Mouse (Mus musculus): ENCODE results near the gene Tbl1xr1. TPM values are rescaled to one million over a fixed set of nuclear protein-coding genes. Genes with fewer than 3 reads are reported as not detected.
A peak's percentile ranks its signal among the peaks of the same experiment; 100 is the strongest.

The Tbl1xr1 gene
- total and polyA plus RNA-seq, 3 experiments = 33.9 to 185 (median 45.6) TPM

DNA sequence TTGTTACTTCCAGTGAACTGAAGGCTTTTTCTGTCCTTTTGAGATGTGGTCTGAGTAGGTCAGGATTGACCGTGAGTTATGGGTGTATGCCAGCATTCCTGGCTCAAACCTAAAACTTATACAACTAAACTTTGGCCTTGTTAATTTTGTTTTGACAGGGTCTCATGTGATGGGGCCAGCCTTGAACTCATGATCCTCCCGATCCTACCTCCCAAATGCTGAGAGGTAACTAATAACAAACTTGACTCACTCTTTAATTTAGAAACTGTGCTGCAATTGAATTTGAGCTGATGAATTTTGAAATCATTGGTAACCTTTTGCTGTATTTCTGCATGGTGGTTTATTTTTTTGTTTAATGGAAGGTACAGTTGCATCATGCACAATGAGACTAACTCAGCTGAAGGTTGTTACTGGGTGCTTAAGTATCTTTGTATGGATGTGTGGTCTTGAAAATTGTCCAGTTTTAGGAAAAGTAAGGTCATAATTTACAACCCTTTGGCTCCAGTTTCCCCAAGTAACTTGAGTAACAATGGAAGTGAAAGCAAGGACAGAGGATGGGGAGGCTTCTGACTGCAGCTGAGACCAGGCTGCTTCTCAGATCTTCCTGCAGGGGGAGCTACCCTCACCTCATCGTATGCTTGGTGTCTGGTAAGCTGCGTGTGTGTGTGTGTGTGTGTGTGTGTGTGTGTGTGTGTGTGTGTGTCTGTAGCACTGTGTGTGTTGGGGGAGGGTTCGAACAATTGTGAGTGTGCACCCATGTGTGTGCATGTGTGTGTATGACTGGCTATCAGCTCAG lies 66.6 kb downstream of the Tbl1xr1 start:
- H3K4me1 ChIP-seq (ENCODE audit: control insufficient read depth in 1 of 2, insufficient read depth in 2 of 2, low read length in 2 of 2) = peaks cover 11 to 27% of the 10 kb centered on the region in 2 experiments
- no peaks in the 10 kb centered on the region for H3K9me3 ChIP-seq (replicated peaks; ENCODE audit: insufficient read depth, low read length)
- no peak overlapping the region for H3K4me3 ChIP-seq (ENCODE audit: control insufficient read depth in 1 of 2, insufficient read depth in 1 of 2, low read depth in 2 of 2, low read length in 2 of 2)
- H3K9ac ChIP-seq (ENCODE audit: control insufficient read depth, low read depth, low read length, poor library complexity, severe bottlenecking) = no peak overlapping the region
- no peaks in the 10 kb centered on the region for H3K27me3 ChIP-seq (ENCODE audit: control insufficient read depth in 1 of 2, insufficient read depth in 2 of 2, low read length in 2 of 2)
- peaks cover 1 to 35% of the 10 kb centered on the region in 2 experiments; a peak in 3 of 4 replicates for H3K36me3 ChIP-seq (ENCODE audit: control insufficient read depth in 1 of 2, insufficient read depth in 2 of 2, low read length in 2 of 2)
- H3K79me2 ChIP-seq (ENCODE audit: control insufficient read depth, insufficient read depth, low read length, poor library complexity) = peaks cover 41% of the 10 kb centered on the region
- H3K27ac ChIP-seq (ENCODE audit: control insufficient read depth, low read depth, low read length) = no peak overlapping the region
- TF ChIP-seq NELFE (IDR thresholded peaks at IDR 0.05; ENCODE audit: low read depth, low read length) (no peak), RCOR1 (IDR thresholded peaks at IDR 0.05; ENCODE audit: low read depth, low read length) (no peak), USF1 (IDR thresholded peaks at IDR 0.05; ENCODE audit: low read depth, low read length) (no peak), CHD2 (IDR thresholded peaks at IDR 0.05; ENCODE audit: low read length) (no peak), MAFK (IDR thresholded peaks at IDR 0.05; ENCODE audit: borderline replicate concordance, low read depth, low read length) (no peak), CTCF (IDR thresholded peaks at IDR 0.05 in 2 of 3, conservative IDR thresholded peaks at IDR 0.05 in 1 of 3; ENCODE audit: control insufficient read depth in 1 of 3, insufficient read depth in 1 of 3, low read depth in 2 of 3, low read length in 3 of 3, poor library complexity in 1 of 3, severe bottlenecking in 1 of 3) (peak; percentile 50 to 67 (median 58)), SMC3 (IDR thresholded peaks at IDR 0.05; ENCODE audit: low read depth, low read length) (peak; percentile 34), MAZ (IDR thresholded peaks at IDR 0.05; ENCODE audit: low read depth, low read length) (no peak), MYB (IDR thresholded peaks at IDR 0.05; ENCODE audit: low read depth, low read length) (no peak), TCF12 (IDR thresholded peaks at IDR 0.05; ENCODE audit: low read depth, low read length) (no peak)
- peak; percentile 67 for DNase-seq (ENCODE audit: low read depth, low spot score)

DNA sequence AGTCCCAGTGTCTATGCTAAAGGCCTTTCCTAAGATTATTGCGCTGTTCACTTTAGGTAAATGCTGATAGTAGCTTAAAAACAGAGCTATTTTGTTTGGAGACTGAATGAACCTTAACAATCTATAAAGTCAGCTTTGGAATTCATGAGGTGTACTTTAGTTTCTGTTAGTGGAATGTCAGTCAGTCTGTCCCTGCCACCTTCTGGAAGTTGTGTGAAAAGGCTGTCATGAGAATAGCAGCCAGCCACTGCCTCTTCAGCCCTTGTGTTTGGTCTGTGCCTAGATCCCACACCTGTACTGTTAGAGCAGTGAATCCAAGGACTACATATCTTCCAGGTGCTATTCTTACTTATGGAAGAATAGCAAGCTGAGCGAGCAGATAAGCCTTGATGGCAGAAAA lies 67.8 kb downstream of the Tbl1xr1 start:
- Histone ChIP-seq H3K9ac (ENCODE audit: control insufficient read depth, low read depth, low read length, poor library complexity, severe bottlenecking) (no peak overlapping the region), H3K4me3 (ENCODE audit: control insufficient read depth in 1 of 2, insufficient read depth in 1 of 2, low read depth in 2 of 2, low read length in 2 of 2) (no peak overlapping the region), H3K9me3 (replicated peaks; ENCODE audit: insufficient read depth, low read length) (no peaks in the 10 kb centered on the region), H3K27me3 (ENCODE audit: control insufficient read depth in 1 of 2, insufficient read depth in 2 of 2, low read length in 2 of 2) (no peaks in the 10 kb centered on the region), H3K79me2 (ENCODE audit: control insufficient read depth, insufficient read depth, low read length, poor library complexity) (peaks cover 42% of the 10 kb centered on the region), H3K4me1 (ENCODE audit: control insufficient read depth in 1 of 2, insufficient read depth in 2 of 2, low read length in 2 of 2) (peaks cover 7 to 16% of the 10 kb centered on the region in 2 experiments; a peak in 3 of 4 replicates), H3K27ac (ENCODE audit: control insufficient read depth, low read depth, low read length) (no peak overlapping the region), H3K36me3 (ENCODE audit: control insufficient read depth in 1 of 2, insufficient read depth in 2 of 2, low read length in 2 of 2) (peaks cover 1 to 33% of the 10 kb centered on the region in 2 experiments; a peak in 3 of 4 replicates)
- no peak for DNase-seq (ENCODE audit: low read depth, low spot score)
- no peak for TF ChIP-seq ELF1 (IDR thresholded peaks at IDR 0.05; ENCODE audit: low read depth, low read length)
- TF ChIP-seq RAD21 (IDR thresholded peaks at IDR 0.05; ENCODE audit: low read depth, low read length) = peak; percentile 47
- peak; percentile 47 for TF ChIP-seq SMC3 (IDR thresholded peaks at IDR 0.05; ENCODE audit: low read depth, low read length)
- peak in 1 of 3 experiments; percentile 30; a peak in 2 of 6 replicates for TF ChIP-seq CTCF (IDR thresholded peaks at IDR 0.05 in 2 of 3, conservative IDR thresholded peaks at IDR 0.05 in 1 of 3; ENCODE audit: control insufficient read depth in 1 of 3, insufficient read depth in 1 of 3, low read depth in 2 of 3, low read length in 3 of 3, poor library complexity in 1 of 3, severe bottlenecking in 1 of 3)

DNA sequence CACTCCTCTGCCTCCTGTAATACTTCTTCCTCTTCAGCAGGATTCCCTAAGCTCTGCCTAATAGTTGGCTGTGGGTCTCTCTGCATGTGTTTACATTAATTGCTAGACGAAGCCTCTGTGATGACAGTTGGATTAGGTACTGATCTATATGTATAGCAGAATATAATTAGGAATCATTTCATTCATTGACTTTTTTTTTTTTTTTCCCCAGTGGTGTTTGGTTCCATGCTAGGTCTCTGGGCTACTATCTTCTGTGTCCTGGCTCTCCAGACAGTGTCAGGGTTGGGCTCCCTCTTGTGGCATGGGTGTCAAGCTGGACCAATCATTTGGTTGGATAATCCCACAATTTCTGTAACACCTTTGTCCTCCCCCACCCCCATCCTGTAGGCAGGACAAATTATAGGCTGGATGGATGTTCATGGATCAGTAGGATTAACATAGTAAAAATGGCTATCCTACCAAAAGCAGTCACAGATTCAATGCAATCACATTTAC lies 71.0 kb downstream of the Tbl1xr1 start:
- TF ChIP-seq RAD21 (IDR thresholded peaks at IDR 0.05; ENCODE audit: low read depth, low read length) = peak; percentile 39
- no peak for TF ChIP-seq CHD1 (IDR thresholded peaks at IDR 0.05; ENCODE audit: low read depth, low read length)
- peak; percentile 57 for TF ChIP-seq ZNF384 (IDR thresholded peaks at IDR 0.05; ENCODE audit: low read depth, low read length)
- TF ChIP-seq SMC3 (IDR thresholded peaks at IDR 0.05; ENCODE audit: low read depth, low read length) = peak; percentile 58
- no peak for TF ChIP-seq KAT2A (conservative IDR thresholded peaks at IDR 0.05; ENCODE audit: low read depth, low read length)
- TF ChIP-seq CTCF (IDR thresholded peaks at IDR 0.05 in 2 of 3, conservative IDR thresholded peaks at IDR 0.05 in 1 of 3; ENCODE audit: control insufficient read depth in 1 of 3, insufficient read depth in 1 of 3, low read depth in 2 of 3, low read length in 3 of 3, poor library complexity in 1 of 3, severe bottlenecking in 1 of 3) = peak; percentile 6 to 56 (median 42); a peak in 4 of 6 replicates
- 0 out of 2 replicates have a peak, but pooled peaks have one; percentile 12 for TF ChIP-seq ZC3H11A (IDR thresholded peaks at IDR 0.05; ENCODE audit: low read depth, low read length)
- Histone ChIP-seq H3K27me3 (ENCODE audit: control insufficient read depth in 1 of 2, insufficient read depth in 2 of 2, low read length in 2 of 2) (no peaks in the 10 kb centered on the region), H3K36me3 (ENCODE audit: control insufficient read depth in 1 of 2, insufficient read depth in 2 of 2, low read length in 2 of 2) (peaks cover 0 to 39% of the 10 kb centered on the region in 2 experiments; a peak in 3 of 4 replicates), H3K79me2 (ENCODE audit: control insufficient read depth, insufficient read depth, low read length, poor library complexity) (peaks cover 28% of the 10 kb centered on the region), H3K4me3 (ENCODE audit: control insufficient read depth in 1 of 2, insufficient read depth in 1 of 2, low read depth in 2 of 2, low read length in 2 of 2) (no peak overlapping the region), H3K27ac (ENCODE audit: control insufficient read depth, low read depth, low read length) (no peak overlapping the region), H3K9me3 (replicated peaks; ENCODE audit: insufficient read depth, low read length) (no peaks in the 10 kb centered on the region), H3K9ac (ENCODE audit: control insufficient read depth, low read depth, low read length, poor library complexity, severe bottlenecking) (no peak overlapping the region), H3K4me1 (ENCODE audit: control insufficient read depth in 1 of 2, insufficient read depth in 2 of 2, low read length in 2 of 2) (peaks cover 7 to 9% of the 10 kb centered on the region in 2 experiments)
- no peak for DNase-seq (ENCODE audit: low read depth, low spot score)
